In the genomic region with DNA sequence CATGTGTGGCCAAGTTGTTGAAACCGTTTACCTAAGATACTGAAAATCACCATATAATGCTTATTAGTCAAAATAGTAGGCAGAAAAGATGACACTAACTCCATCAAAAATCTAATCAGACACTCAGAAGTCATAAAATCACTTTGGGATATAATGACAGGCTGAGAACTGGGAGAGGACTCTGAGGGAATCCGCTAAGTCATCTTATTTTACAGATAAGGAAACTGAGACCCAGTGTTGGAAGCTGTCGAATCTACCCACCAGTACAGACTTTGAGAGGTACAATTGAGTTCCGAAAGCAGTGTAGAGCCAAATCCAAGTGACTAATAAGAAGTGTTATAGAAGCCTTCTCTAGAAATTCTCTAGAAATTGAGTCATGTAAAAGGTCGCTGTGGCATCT, we compare ENCODE assay signal across 17 mouse cellular contexts.
"Had no signal": no experiment of that assay in that cellular context is flagged by ENCODE, and none has a peak within 500 bp of the region (broad histone marks: within the 10 kb centered on the region; RNA-seq: fewer than 3 reads in every experiment).

No protein-coding gene starts in this region.

- ATAC-seq: inflammation-experienced regulatory T-cells, adult 6 months; intestine, embryonic 16.5 days had no signal

- H3K27ac ChIP-seq: kidney, postnatal 0 days; layer of hippocampus, adult 2 months; limb, embryonic 10.5 days; limb, embryonic 13.5 days; macrophage; neural tube, embryonic 12.5 days; neural tube, embryonic 15.5 days; stomach, postnatal 0 days had no signal

- H3K4me1 ChIP-seq: limb, embryonic 10.5 days; limb, embryonic 13.5 days; neural tube, embryonic 12.5 days; neural tube, embryonic 15.5 days had no signal

- H3K27me3 ChIP-seq: neural tube, embryonic 12.5 days; neural tube, embryonic 15.5 days had no signal

- DNase-seq: right cerebral cortex, adult 18-20 months; right cerebral cortex, postnatal 14 days; right cerebral cortex, postnatal 4 days; thymus, adult 2 months; thymus, postnatal 14 days; thymus, postnatal 4 days had no signal

- H3K4me2 ChIP-seq: limb, embryonic 13.5 days; lung, embryonic 14.5 days; neural tube, embryonic 12.5 days; neural tube, embryonic 15.5 days had no signal

- H3K4me3 ChIP-seq: layer of hippocampus, adult 2 months; limb, embryonic 10.5 days; limb, embryonic 13.5 days; neural tube, embryonic 12.5 days; neural tube, embryonic 15.5 days had no signal

- H3K9ac ChIP-seq: limb, embryonic 13.5 days; lung, embryonic 14.5 days; neural tube, embryonic 12.5 days; neural tube, embryonic 15.5 days had no signal

- H3K36me3 ChIP-seq: limb, embryonic 10.5 days; limb, embryonic 13.5 days; neural tube, embryonic 12.5 days; neural tube, embryonic 15.5 days had no signal

- H3K9me3 ChIP-seq: limb, embryonic 10.5 days; limb, embryonic 13.5 days; neural tube, embryonic 12.5 days; neural tube, embryonic 15.5 days had no signal
